Mouse (Mus musculus): ENCODE measurements around the gene 9530077C05Rik. TPM values are rescaled to one million over a fixed set of nuclear protein-coding genes. Genes with fewer than 3 reads are reported as not detected.
"Not testable (repeated sequence)": the region's sequence is repeated elsewhere in the genome, so short reads cannot be mapped to it uniquely, and the experiment has no call there.

Gene 9530077C05Rik
- polyA plus RNA-seq, 1 experiment from 2014 or later = 2.0 TPM

- no peak overlapping the region; the same call in 1 of the 2 replicates for H3K27ac ChIP-seq (replicated peaks)
- H3K9ac ChIP-seq = no peak overlapping the region
- H3K27me3 ChIP-seq = no peaks in the 10 kb centered on the region
- 62% methylated on average over 5 of the region's 5 CpGs for WGBS (ENCODE audit: insufficient replicate concordance)
- H3K4me2 ChIP-seq = peak overlapping the region; percentile 97; the same call in 1 of the 2 replicates
- H3K4me3 ChIP-seq (replicated peaks) = no peak overlapping the region
- no peaks in the 10 kb centered on the region for H3K9me3 ChIP-seq (replicated peaks)
- H3K36me3 ChIP-seq (replicated peaks) = peaks cover 6% of the 10 kb centered on the region
- ATAC-seq (ENCODE audit: insufficient read depth) = no peak
- H3K4me1 ChIP-seq (replicated peaks) = peaks cover 34% of the 10 kb centered on the region
These were observed 20.9 kb upstream of the 9530077C05Rik start for GRCm38 (mm10) chr9:22390390-22390789.

- WGBS (ENCODE audit: insufficient replicate concordance) = 55% methylated on average over 2 of the region's 2 CpGs
- no peak for ATAC-seq (ENCODE audit: insufficient read depth)
These were observed 16.6 kb upstream of the 9530077C05Rik start for GRCm38 (mm10) chr9:22394725-22395124.

GRCm38 (mm10) chr9:22399021-22399420, 12.3 kb upstream of the 9530077C05Rik start:
- no peak for ATAC-seq (ENCODE audit: insufficient read depth)

More at GRCm38 (mm10) chr9:22394725-22395124, 16.6 kb upstream of the 9530077C05Rik start:
- H3K9me3 ChIP-seq (replicated peaks) = no peaks in the 10 kb centered on the region
- H3K4me3 ChIP-seq (replicated peaks) = no peak overlapping the region
- no peak overlapping the region for H3K9ac ChIP-seq
- peaks cover 11% of the 10 kb centered on the region for H3K4me1 ChIP-seq (replicated peaks)
- H3K27ac ChIP-seq (replicated peaks) = no peak overlapping the region
- H3K36me3 ChIP-seq (replicated peaks) = no peaks in the 10 kb centered on the region
- H3K27me3 ChIP-seq = no peaks in the 10 kb centered on the region
- H3K4me2 ChIP-seq = no peak overlapping the region

GRCm38 (mm10) chr9:22402001-22402400, 9.3 kb upstream of the 9530077C05Rik start:
- no peak for ATAC-seq (ENCODE audit: insufficient read depth)
- Histone ChIP-seq H3K9ac (no peak overlapping the region), H3K27ac (replicated peaks) (no peak overlapping the region), H3K4me2 (no peak overlapping the region), H3K27me3 (no peaks in the 10 kb centered on the region), H3K36me3 (replicated peaks) (no peaks in the 10 kb centered on the region), H3K9me3 (replicated peaks) (no peaks in the 10 kb centered on the region), H3K4me3 (replicated peaks) (no peak overlapping the region), H3K4me1 (replicated peaks) (no peaks in the 10 kb centered on the region)
- WGBS (ENCODE audit: insufficient replicate concordance) = 63% methylated on average over 6 of the region's 6 CpGs

More at GRCm38 (mm10) chr9:22399021-22399420, 12.3 kb upstream of the 9530077C05Rik start:
- Histone ChIP-seq H3K4me1 (replicated peaks) (no peaks in the 10 kb centered on the region), H3K27ac (replicated peaks) (no peak overlapping the region), H3K27me3 (no peaks in the 10 kb centered on the region), H3K36me3 (replicated peaks) (no peaks in the 10 kb centered on the region), H3K9me3 (replicated peaks) (no peaks in the 10 kb centered on the region), H3K4me2 (no peak overlapping the region), H3K9ac (no peak overlapping the region), H3K4me3 (replicated peaks) (no peak overlapping the region)
- WGBS (ENCODE audit: insufficient replicate concordance) = 64% methylated on average over 4 of the region's 4 CpGs

- H3K27me3 ChIP-seq = no peaks in the 10 kb centered on the region
- no peak overlapping the region for H3K27ac ChIP-seq (replicated peaks)
- no peaks in the 10 kb centered on the region for H3K9me3 ChIP-seq (replicated peaks)
- H3K4me1 ChIP-seq (replicated peaks) = no peaks in the 10 kb centered on the region
- WGBS (ENCODE audit: insufficient replicate concordance) = 58% methylated on average over 3 of the region's 3 CpGs
- H3K4me2 ChIP-seq = no peak overlapping the region
- ATAC-seq (ENCODE audit: insufficient read depth) = no peak
- H3K9ac ChIP-seq = no peak overlapping the region
- no peak overlapping the region for H3K4me3 ChIP-seq (replicated peaks)
- no peaks in the 10 kb centered on the region for H3K36me3 ChIP-seq (replicated peaks)
These were observed 8.3 kb upstream of the 9530077C05Rik start for GRCm38 (mm10) chr9:22402976-22403375.

- 35% methylated on average over 2 of the region's 2 CpGs for WGBS (ENCODE audit: insufficient replicate concordance)
- not testable (repeated sequence) for H3K9ac ChIP-seq; H3K27me3 ChIP-seq; H3K4me3 ChIP-seq (replicated peaks); H3K27ac ChIP-seq (replicated peaks); ATAC-seq (ENCODE audit: insufficient read depth); H3K4me1 ChIP-seq (replicated peaks); H3K9me3 ChIP-seq (replicated peaks); H3K36me3 ChIP-seq (replicated peaks); H3K4me2 ChIP-seq
These were observed 7.8 kb upstream of the 9530077C05Rik start for GRCm38 (mm10) chr9:22403501-22403900.

- 73% methylated on average over 3 of the region's 3 CpGs for WGBS (ENCODE audit: insufficient replicate concordance)
- ATAC-seq (ENCODE audit: insufficient read depth) = no peak
- Histone ChIP-seq H3K27ac (replicated peaks) (no peak overlapping the region), H3K9ac (no peak overlapping the region), H3K9me3 (replicated peaks) (no peaks in the 10 kb centered on the region), H3K4me3 (replicated peaks) (no peak overlapping the region), H3K4me2 (no peak overlapping the region), H3K36me3 (replicated peaks) (no peaks in the 10 kb centered on the region), H3K4me1 (replicated peaks) (no peaks in the 10 kb centered on the region), H3K27me3 (no peaks in the 10 kb centered on the region)
These were observed 5.9 kb upstream of the 9530077C05Rik start for GRCm38 (mm10) chr9:22405414-22405813.

- not testable (repeated sequence) for H3K27me3 ChIP-seq; H3K36me3 ChIP-seq (replicated peaks); H3K9me3 ChIP-seq (replicated peaks); H3K27ac ChIP-seq (replicated peaks); H3K4me3 ChIP-seq (replicated peaks); ATAC-seq (ENCODE audit: insufficient read depth); H3K4me2 ChIP-seq; H3K9ac ChIP-seq
- 68% methylated on average over 4 of the region's 4 CpGs for WGBS (ENCODE audit: insufficient replicate concordance)
- H3K4me1 ChIP-seq (replicated peaks) = peaks cover 11% of the 10 kb centered on the region
These were observed 3.7 kb upstream of the 9530077C05Rik start for GRCm38 (mm10) chr9:22407633-22408032.

- H3K4me2 ChIP-seq; ATAC-seq (ENCODE audit: insufficient read depth); H3K4me3 ChIP-seq (replicated peaks); H3K9ac ChIP-seq; H3K36me3 ChIP-seq (replicated peaks); H3K27me3 ChIP-seq; H3K27ac ChIP-seq (replicated peaks); H3K9me3 ChIP-seq (replicated peaks): not testable (repeated sequence)
- 16% methylated on average over 4 of the region's 4 CpGs for WGBS (ENCODE audit: insufficient replicate concordance)
- peaks cover 11% of the 10 kb centered on the region for H3K4me1 ChIP-seq (replicated peaks)
These were observed 3.0 kb upstream of the 9530077C05Rik start for GRCm38 (mm10) chr9:22408344-22408743.

GRCm38 (mm10) chr9:22409501-22409900, 1.8 kb upstream of the 9530077C05Rik start:
- Histone ChIP-seq H3K4me1 (replicated peaks) (peaks cover 11% of the 10 kb centered on the region), H3K27ac (replicated peaks) (no peak overlapping the region), H3K27me3 (no peaks in the 10 kb centered on the region), H3K4me2 (no peak overlapping the region), H3K4me3 (replicated peaks) (no peak overlapping the region), H3K36me3 (replicated peaks) (no peaks in the 10 kb centered on the region), H3K9ac (no peak overlapping the region), H3K9me3 (replicated peaks) (no peaks in the 10 kb centered on the region)
- WGBS (ENCODE audit: insufficient replicate concordance) = 75% methylated on average over 7 of the region's 7 CpGs
- ATAC-seq (ENCODE audit: insufficient read depth) = no peak

GRCm38 (mm10) chr9:22416187-22416586, 4.9 kb downstream of the 9530077C05Rik start:
- Histone ChIP-seq H3K27ac (replicated peaks) (no peak overlapping the region), H3K36me3 (replicated peaks) (no peaks in the 10 kb centered on the region), H3K9me3 (replicated peaks) (no peaks in the 10 kb centered on the region), H3K9ac (no peak overlapping the region), H3K4me2 (no peak overlapping the region), H3K27me3 (no peaks in the 10 kb centered on the region), H3K4me1 (replicated peaks) (peaks cover 19% of the 10 kb centered on the region), H3K4me3 (replicated peaks) (no peak overlapping the region)
- no peak for ATAC-seq (ENCODE audit: insufficient read depth)
- WGBS (ENCODE audit: insufficient replicate concordance) = 52% methylated on average over 3 of the region's 3 CpGs

- no peaks in the 10 kb centered on the region for H3K36me3 ChIP-seq (replicated peaks)
- no peak overlapping the region for H3K27ac ChIP-seq (replicated peaks)
- H3K9me3 ChIP-seq (replicated peaks) = no peaks in the 10 kb centered on the region
- 46% methylated on average over 6 of the region's 6 CpGs for WGBS (ENCODE audit: insufficient replicate concordance)
- H3K27me3 ChIP-seq = no peaks in the 10 kb centered on the region
- H3K4me2 ChIP-seq = no peak overlapping the region
- no peak overlapping the region for H3K4me3 ChIP-seq (replicated peaks)
- H3K4me1 ChIP-seq (replicated peaks) = 0 out of 2 replicates have a peak, but pooled peaks cover 13% of the 10 kb centered on the region
- no peak overlapping the region for H3K9ac ChIP-seq
- no peak for ATAC-seq (ENCODE audit: insufficient read depth)
These were observed 6.2 kb downstream of the 9530077C05Rik start for GRCm38 (mm10) chr9:22417547-22417946.
